Mouse (Mus musculus) kidney, adult 11 months (tissue): ENCODE measurements at regions not wholly inside any gene's neighbourhood (a gene's known extent, or its start where the extent isn't known, plus 50 kb on each side); places are given as distances from the start of the nearest gene placed in this dataset.

Experiments
- DNase-seq: peaks from one replicate; pipeline ENCODE4 v3.0.0; 2022

- DNase-seq: no peak
Measured at GRCm38 (mm10) chr6:47354515-47354914, 98.7 kb upstream of the Cul1 start.

DNA sequence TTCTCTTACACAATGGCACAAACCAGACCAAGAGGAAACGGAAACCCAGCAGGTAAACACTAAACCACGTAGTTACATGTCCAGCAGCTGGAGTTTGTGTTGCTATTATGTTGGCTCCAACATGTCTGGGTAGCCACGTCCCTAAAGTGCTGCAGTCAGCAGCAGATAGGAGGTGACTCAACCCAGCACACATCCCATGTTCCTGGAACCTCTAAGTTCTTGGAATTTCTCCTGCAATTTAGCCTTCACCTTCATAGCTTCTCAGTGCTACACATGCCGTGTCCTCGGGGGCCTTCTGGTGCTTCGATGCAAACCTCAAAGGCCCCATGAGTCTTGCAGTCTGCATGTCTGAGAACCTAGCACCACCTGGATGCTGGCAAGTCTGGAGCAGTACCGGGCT, 97.7 kb upstream of the Cul1 start:
- DNase-seq: no peak

DNA sequence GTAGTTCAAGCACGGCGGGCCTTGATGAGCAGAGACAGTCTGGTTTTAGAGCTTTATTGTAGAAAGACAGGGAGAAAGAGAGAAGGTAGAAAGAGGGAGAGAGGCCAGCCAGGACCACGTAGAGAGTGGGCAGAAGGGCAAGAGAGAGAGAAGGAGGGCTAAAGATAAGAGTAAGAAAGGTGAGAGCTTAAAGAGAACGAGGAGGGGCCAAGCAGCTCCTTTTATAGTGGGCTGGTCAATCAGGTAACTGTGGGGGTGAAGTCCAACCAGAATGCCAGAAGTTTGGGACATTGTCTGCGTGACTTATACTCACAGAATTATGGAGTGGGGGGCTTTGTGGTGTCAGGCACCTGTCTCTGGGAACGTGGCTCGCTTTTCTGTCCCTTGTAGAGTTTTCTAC, 96.7 kb upstream of the Cul1 start:
- DNase-seq: no peak

DNA sequence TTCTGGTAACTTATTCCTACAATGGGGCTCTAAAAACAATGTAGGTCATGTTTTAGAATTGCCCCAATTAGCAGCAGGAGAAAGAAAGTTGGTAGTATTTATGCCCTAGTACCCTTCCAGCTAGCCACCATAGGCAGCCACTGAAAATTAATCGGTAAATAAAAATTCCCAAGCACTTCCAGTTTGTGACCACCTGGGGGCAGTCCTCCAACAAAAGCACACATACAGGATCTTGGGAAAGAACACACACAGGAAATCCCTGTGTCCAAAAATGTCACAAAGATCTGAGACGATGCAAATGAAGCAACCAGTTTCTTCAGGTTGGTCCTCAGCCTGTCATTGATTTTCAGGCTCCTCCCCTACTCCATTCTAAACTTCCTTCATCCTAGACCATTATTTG, 94.5 kb upstream of the Cul1 start:
- peak; percentile 27 for DNase-seq

DNA sequence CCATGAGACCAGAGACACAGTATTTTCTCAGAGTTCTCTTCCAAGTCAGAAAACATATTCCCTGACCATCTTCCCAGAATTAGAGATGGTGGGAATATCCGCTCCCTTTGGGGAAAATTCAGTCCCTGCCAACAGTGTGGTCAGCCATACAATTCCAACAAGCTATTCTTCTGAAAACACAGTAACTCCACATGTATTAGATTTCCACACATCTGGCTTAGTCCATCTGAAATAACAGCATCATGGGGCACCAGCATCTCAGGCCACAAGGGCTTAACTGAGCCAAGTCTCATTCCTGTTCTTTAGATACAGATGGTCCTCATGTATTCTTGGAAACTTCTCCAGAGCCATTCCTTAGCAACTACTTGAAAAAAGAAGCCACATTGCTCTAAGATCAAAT, 89.2 kb upstream of the Cul1 start:
- no peak for DNase-seq

GRCm38 (mm10) chr6:47364556-47364955, 88.6 kb upstream of the Cul1 start:
- DNase-seq: no peak

- DNase-seq: no peak
Measured at GRCm38 (mm10) chr6:47365651-47366645, 87.2 kb upstream of the Cul1 start.

GRCm38 (mm10) chr6:47367461-47367860, 85.7 kb upstream of the Cul1 start:
- DNase-seq: no peak

- no peak for DNase-seq
Measured at GRCm38 (mm10) chr6:47375705-47376104, 77.5 kb upstream of the Cul1 start.

GRCm38 (mm10) chr6:47381451-47381850, 71.7 kb upstream of the Cul1 start:
- no peak for DNase-seq

- no peak for DNase-seq
Measured at GRCm38 (mm10) chr6:47386550-47386949, 66.6 kb upstream of the Cul1 start.

- DNase-seq: no peak
Measured at GRCm38 (mm10) chr6:47389908-47390307, 63.3 kb upstream of the Cul1 start.

GRCm38 (mm10) chr6:47390436-47391002, 62.7 kb upstream of the Cul1 start:
- no peak for DNase-seq

DNA sequence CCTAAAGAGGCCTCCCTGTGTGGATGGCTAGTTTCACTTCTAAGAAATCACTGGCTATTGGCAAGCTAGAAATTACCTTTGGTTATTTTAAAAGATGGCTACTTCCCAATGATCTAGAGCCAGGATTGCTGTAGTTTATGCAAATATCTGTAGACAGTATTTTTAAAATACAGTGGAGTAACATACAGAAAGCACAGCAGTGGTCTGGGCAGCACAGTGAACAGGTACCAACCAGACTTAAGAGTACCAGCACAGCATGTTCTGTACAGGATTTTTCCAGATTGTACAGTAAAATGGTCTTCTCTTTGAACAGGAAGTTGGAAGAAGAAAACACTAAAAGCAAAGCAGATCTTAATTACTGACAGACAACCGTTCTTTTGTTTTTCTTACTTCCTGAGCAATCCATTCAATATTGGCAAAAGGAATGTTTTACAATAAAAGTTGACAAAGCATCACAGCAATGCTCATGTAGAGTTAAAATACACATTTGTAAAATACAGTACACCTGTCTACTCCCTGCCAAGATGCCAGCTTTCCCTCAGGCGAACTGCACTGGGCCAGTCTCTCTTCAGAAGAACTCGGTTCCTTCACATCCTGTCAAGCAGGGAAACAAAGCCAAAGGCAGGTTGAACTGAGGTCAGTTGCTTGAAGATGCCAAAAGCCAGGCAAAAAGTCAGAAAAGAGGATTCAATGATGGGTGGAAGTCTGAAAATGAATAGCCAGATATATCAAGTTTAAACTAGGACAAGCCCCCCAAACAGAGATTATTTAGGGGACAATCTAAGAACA, 62.0 kb upstream of the Cul1 start:
- no peak for DNase-seq

DNA sequence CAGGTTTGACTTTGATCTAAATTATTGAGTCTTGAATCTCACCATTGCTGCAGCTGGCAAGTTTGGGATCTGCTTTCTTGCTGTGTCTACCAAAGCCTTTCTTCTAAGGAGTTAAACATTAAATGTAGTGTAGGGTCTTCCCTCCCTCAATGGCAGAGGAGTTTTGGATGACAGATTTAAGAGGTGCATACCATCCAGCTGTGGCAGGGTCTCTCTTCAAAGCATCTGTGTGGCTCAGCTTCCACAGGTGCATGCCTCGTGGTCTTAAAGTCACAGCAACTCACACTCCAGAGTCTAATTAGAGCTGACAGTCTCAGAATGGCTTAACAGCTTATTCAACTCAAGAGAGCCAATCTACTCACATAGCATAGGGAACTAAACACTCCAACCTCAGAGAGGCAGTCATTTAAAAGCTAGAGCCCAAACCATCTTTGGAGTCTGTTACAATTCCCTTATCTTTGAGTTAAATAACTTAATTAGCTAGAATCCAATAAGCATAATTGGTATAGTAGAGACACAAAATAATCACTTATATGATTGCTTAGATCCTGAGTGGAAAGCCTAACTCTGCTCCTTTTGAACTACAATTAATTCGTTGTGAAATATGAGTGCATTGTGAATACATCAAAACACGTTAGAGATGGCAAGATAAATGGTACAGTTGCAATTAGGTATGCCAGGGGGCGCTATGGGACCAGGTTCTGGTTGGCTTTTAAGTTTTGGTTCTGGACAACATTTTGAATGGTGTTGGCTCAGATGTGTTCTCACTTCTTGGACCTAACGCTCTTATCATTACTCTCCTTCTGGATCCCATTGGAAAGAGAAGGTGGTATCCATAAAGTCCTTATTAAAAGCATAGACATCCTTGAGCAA, 57.5 kb upstream of the Cul1 start:
- peak; percentile 36 for DNase-seq
